24 mouse cellular contexts compared by ENCODE assay signal in genomic region chr1:77416872-77417271, GRCm38 (mm10).
A peak's percentile ranks its signal among the peaks of the same experiment; 100 is the strongest.
DNase-seq lines count a peak whose midpoint lies in the region; ATAC-seq and TF ChIP-seq lines count a peak whose summit lies in the region.
"Had no signal": no experiment of that assay in that cellular context is flagged by ENCODE, and none has a peak within 500 bp of the region (broad histone marks: within the 10 kb centered on the region; RNA-seq: fewer than 3 reads in every experiment).

No protein-coding gene starts in this region.

- H3K4me2 ChIP-seq in forebrain, embryonic 12.5 days: no peak overlapping the region
- H3K4me2 ChIP-seq in forebrain, embryonic 15.5 days (replicated peaks): no peak overlapping the region
- H3K4me2 ChIP-seq: embryonic facial prominence, embryonic 12.5 days; embryonic facial prominence, embryonic 15.5 days; heart, embryonic 11.5 days; hindbrain, embryonic 14.5 days had no signal

- no peaks in the 10 kb centered on the region for H3K9me3 ChIP-seq in forebrain, embryonic 12.5 days
- H3K9me3 ChIP-seq in forebrain, embryonic 15.5 days: no peaks in the 10 kb centered on the region
- H3K9me3 ChIP-seq: embryonic facial prominence, embryonic 12.5 days; embryonic facial prominence, embryonic 15.5 days; hindbrain, embryonic 10.5 days had no signal

- no peak for DNase-seq in layer of hippocampus, adult 2 months (ENCODE audit: low spot score in 2 of 2)
- DNase-seq in layer of hippocampus, adult 18-20 months (ENCODE audit: low spot score in 2 of 2): no peak
- peak; percentile 39 for DNase-seq in R1 (ENCODE audit: low read depth, low spot score)
- DNase-seq in adrenal gland, postnatal 4 days (ENCODE audit: low spot score in 2 of 2): no peak
- no peak for DNase-seq in heart, postnatal 36 days
- DNase-seq: adrenal gland, postnatal 14 days; cerebellum, adult 11-12 months; cerebellum, adult 8-10 months; cerebellum, postnatal 10 days; cerebellum, postnatal 36 days; gastrocnemius, postnatal 10 days; gastrocnemius, postnatal 36 days; heart, adult 2 months had no signal

- H3K4me1 ChIP-seq in forebrain, embryonic 12.5 days: peaks cover 29% of the 10 kb centered on the region
- peaks cover 57% of the 10 kb centered on the region for H3K4me1 ChIP-seq in forebrain, embryonic 15.5 days
- H3K4me1 ChIP-seq: embryonic facial prominence, embryonic 12.5 days had no signal

- H3K27ac ChIP-seq in forebrain, embryonic 12.5 days: no peak overlapping the region
- H3K27ac ChIP-seq in forebrain, embryonic 15.5 days (replicated peaks): no peak overlapping the region
- peak overlapping the region; percentile 71; the same call in 1 of the 2 replicates for H3K27ac ChIP-seq in layer of hippocampus, adult 2 months
- H3K27ac ChIP-seq: embryonic facial prominence, embryonic 12.5 days; embryonic facial prominence, embryonic 15.5 days; heart, adult 2 months; hindbrain, embryonic 10.5 days; hindbrain, embryonic 14.5 days had no signal

- no peak overlapping the region for H3K9ac ChIP-seq in forebrain, embryonic 12.5 days
- H3K9ac ChIP-seq in forebrain, embryonic 15.5 days (replicated peaks): no peak overlapping the region
- H3K9ac ChIP-seq: embryonic facial prominence, embryonic 12.5 days; embryonic facial prominence, embryonic 15.5 days; hindbrain, embryonic 14.5 days had no signal

- TF ChIP-seq CTCF in layer of hippocampus, adult 2 months (conservative IDR thresholded peaks at IDR 0.05): no peak

- intact Hi-C loops in heart, postnatal 36 days (cut with DNase I): no loop called here

- H3K27me3 ChIP-seq in forebrain, embryonic 12.5 days: no peaks in the 10 kb centered on the region
- no peaks in the 10 kb centered on the region for H3K27me3 ChIP-seq in forebrain, embryonic 15.5 days
- H3K27me3 ChIP-seq: embryonic facial prominence, embryonic 12.5 days; embryonic facial prominence, embryonic 15.5 days had no signal

- 0 out of 2 replicates have a peak, but pooled peaks cover 5% of the 10 kb centered on the region for H3K36me3 ChIP-seq in forebrain, embryonic 12.5 days (replicated peaks)
- H3K36me3 ChIP-seq in forebrain, embryonic 15.5 days: no peaks in the 10 kb centered on the region
- H3K36me3 ChIP-seq: embryonic facial prominence, embryonic 12.5 days; embryonic facial prominence, embryonic 15.5 days had no signal

- no peak overlapping the region for H3K4me3 ChIP-seq in forebrain, embryonic 12.5 days (replicated peaks)
- H3K4me3 ChIP-seq in forebrain, embryonic 15.5 days: no peak overlapping the region
- no peak overlapping the region for H3K4me3 ChIP-seq in layer of hippocampus, adult 2 months
- H3K4me3 ChIP-seq: embryonic facial prominence, embryonic 12.5 days; embryonic facial prominence, embryonic 15.5 days; heart, adult 2 months; hindbrain, embryonic 10.5 days had no signal

- ATAC-seq in forebrain, embryonic 12.5 days (ENCODE audit: low FRiP score): 0 out of 2 replicates have a peak, but pooled peaks have one; percentile 33
- no peak for ATAC-seq in forebrain, embryonic 15.5 days (replicated peaks)
- ATAC-seq in megakaryocyte progenitor cell, adult 5-6 weeks (replicated peaks; ENCODE audit: poor library complexity): 0 out of 2 replicates have a peak, but pooled peaks have one; percentile 6
- ATAC-seq: CD4-positive, CD25-positive, alpha-beta regulatory T cell, adult 4 months; forebrain, embryonic 16.5 days; intestine, postnatal 0 days had no signal

- WGBS in forebrain, embryonic 12.5 days: 61% methylated on average over 4 of the region's 4 CpGs
- WGBS in forebrain, embryonic 15.5 days: 55% methylated on average over 4 of the region's 4 CpGs
